Mouse (Mus musculus) adrenal gland, postnatal 0 days (tissue): ENCODE data around the gene Ccdc183. TPM values are rescaled to one million over a fixed set of nuclear protein-coding genes. Genes with fewer than 3 reads are reported as not detected.

Experiments
- polyA plus RNA-seq: library from polyadenylated mRNA; unstranded; fragments of >200 nt; fragmentation: Nextera tagmentation; extraction: Ambion mirVana; gene quantifications from 2 replicates; pipeline ENCODE4 v1.2.1, GENCODE M21; 2015

Gene Ccdc183
- 0.50 and 0.87 TPM in 2 replicates for polyA plus RNA-seq

GRCm38 (mm10) chr2:25617578-25617977 lies at the start of gene Ccdc183:
Gene Ccdc183, minus strand, starts transcription at chr2:25617678.

GRCm38 (mm10) chr2:25657652-25658051 lies 40.2 kb upstream of the Ccdc183 start, which contains the start of gene Lcn5:
Gene Lcn5, plus strand, starts transcription at chr2:25657952.

GRCm38 (mm10) chr2:25652902-25653301 lies 35.4 kb upstream of the Ccdc183 start, which contains the start of gene Lcn8:
Gene Lcn8, plus strand, starts transcription at chr2:25653120.

GRCm38 (mm10) chr2:25627811-25628210 lies 10.3 kb upstream of the Ccdc183 start, which contains the start of gene Fcna:
Gene Fcna, minus strand, starts transcription at chr2:25628030.

GRCm38 (mm10) chr2:25621229-25622200 lies 4.0 kb upstream of the Ccdc183 start, which contains the start of gene Tmem141:
Gene Tmem141, minus strand, starts transcription at chr2:25622005.

GRCm38 (mm10) chr2:25607761-25608622 lies 9.5 kb downstream of the Ccdc183 start, which contains the start of gene Rabl6:
Gene Rabl6, minus strand, starts transcription at chr2:25608521.

GRCm38 (mm10) chr2:25581294-25581864 lies 36.1 kb downstream of the Ccdc183 start, which contains the start of gene Ajm1:
Gene Ajm1, minus strand, starts transcription at chr2:25581757.

GRCm38 (mm10) chr2:25574579-25575431 lies 42.7 kb downstream of the Ccdc183 start, which contains the start of the genes Mamdc4 and Phpt1:
Gene Mamdc4, minus strand, starts transcription at chr2:25574845.
Gene Phpt1, minus strand, starts transcription at chr2:25575224.

Other genes with a start within 250 kb of the Ccdc183 start
- gene Sapcd2, start 245.4 kb downstream of the Ccdc183 start, polyA plus RNA-seq = 8.1 and 10.7 TPM in 2 replicates
- 13.6 and 20.3 TPM in 2 replicates for gene Entpd2, start 221.8 kb downstream of the Ccdc183 start, polyA plus RNA-seq
- 93.9 and 115 TPM in 2 replicates for gene Npdc1, start 218.3 kb downstream of the Ccdc183 start, polyA plus RNA-seq
- gene Fut7, start 194.4 kb downstream of the Ccdc183 start, polyA plus RNA-seq = 0.14 and 0.22 TPM in 2 replicates
- gene Abca2, start 189.0 kb downstream of the Ccdc183 start, polyA plus RNA-seq = 4.9 and 6.6 TPM in 2 replicates
- gene Clic3, start 160.8 kb downstream of the Ccdc183 start, polyA plus RNA-seq = 6.1 and 6.2 TPM in 2 replicates
- 53.8 and 58.8 TPM in 2 replicates for gene Paxx, start 156.6 kb downstream of the Ccdc183 start, polyA plus RNA-seq
- gene Ptgds, start 147.6 kb downstream of the Ccdc183 start, polyA plus RNA-seq = 8.3 and 9.6 TPM in 2 replicates
- not detected in 2 replicates for gene Lcn12, start 123.8 kb downstream of the Ccdc183 start, polyA plus RNA-seq
- gene Fbxw5, start 116.9 kb downstream of the Ccdc183 start, polyA plus RNA-seq = 52.9 and 75.8 TPM in 2 replicates
- 6.4 and 7.1 TPM in 2 replicates for gene C8g, start 116.0 kb downstream of the Ccdc183 start, polyA plus RNA-seq
- gene Traf2, start 70.7 kb downstream of the Ccdc183 start, polyA plus RNA-seq = 15.4 and 20.6 TPM in 2 replicates
- gene Edf1, start 59.8 kb downstream of the Ccdc183 start, polyA plus RNA-seq = 273 and 345 TPM in 2 replicates
- 1.3 and 2.6 TPM in 2 replicates for gene Mamdc4, start 42.8 kb downstream of the Ccdc183 start, polyA plus RNA-seq
- gene Phpt1, start 42.5 kb downstream of the Ccdc183 start, polyA plus RNA-seq = 140 and 158 TPM in 2 replicates
- gene Ajm1, start 35.9 kb downstream of the Ccdc183 start, polyA plus RNA-seq = 1.3 and 2.1 TPM in 2 replicates
- gene Rabl6, start 9.2 kb downstream of the Ccdc183 start, polyA plus RNA-seq = 42.6 and 68.2 TPM in 2 replicates
- 124 and 149 TPM in 2 replicates for gene Tmem141, start 4.3 kb upstream of the Ccdc183 start, polyA plus RNA-seq
- gene Fcna, start 10.4 kb upstream of the Ccdc183 start, polyA plus RNA-seq = 55.5 and 82.4 TPM in 2 replicates
- not detected in 2 replicates for gene Lcn8, start 35.4 kb upstream of the Ccdc183 start, polyA plus RNA-seq
- gene Lcn5, start 40.3 kb upstream of the Ccdc183 start, polyA plus RNA-seq = 0.21 and 0.44 TPM in 2 replicates
- gene Lcn6, start 59.1 kb upstream of the Ccdc183 start, polyA plus RNA-seq = 0.48 TPM in 1 of 2 replicates, not detected in the other
- not detected in 2 replicates for gene Lcn10, start 65.0 kb upstream of the Ccdc183 start, polyA plus RNA-seq
- 3.7 and 14.1 TPM in 2 replicates for gene Obp2a, start 82.4 kb upstream of the Ccdc183 start, polyA plus RNA-seq
- gene Bmyc, start 89.1 kb upstream of the Ccdc183 start, polyA plus RNA-seq = 110 and 186 TPM in 2 replicates
- not detected in 2 replicates for gene Obp2b, start 119.3 kb upstream of the Ccdc183 start, polyA plus RNA-seq
- not detected in 2 replicates for gene Lcn3, start 147.9 kb upstream of the Ccdc183 start, polyA plus RNA-seq
- gene Lcn11, start 159.3 kb upstream of the Ccdc183 start, polyA plus RNA-seq = not detected in 2 replicates
- not detected in 2 replicates for gene Gm13539, start 164.6 kb upstream of the Ccdc183 start, polyA plus RNA-seq
- gene Glt6d1, start 198.2 kb upstream of the Ccdc183 start, polyA plus RNA-seq = not detected in 2 replicates
- gene Lcn9, start 205.5 kb upstream of the Ccdc183 start, polyA plus RNA-seq = not detected in 2 replicates
- gene Sohlh1, start 229.6 kb upstream of the Ccdc183 start, polyA plus RNA-seq = 0.09 TPM in 1 of 2 replicates, not detected in the other
- gene Kcnt1, start 246.1 kb upstream of the Ccdc183 start, polyA plus RNA-seq = 3.0 and 3.6 TPM in 2 replicates